Mouse (Mus musculus): Measurements from ENCODE around the gene Gsn. TPM values are rescaled to one million over a fixed set of nuclear protein-coding genes. Genes with fewer than 3 reads are reported as not detected.

The Gsn gene
- polyA plus RNA-seq, 1 experiment: 183 TPM

DNA sequence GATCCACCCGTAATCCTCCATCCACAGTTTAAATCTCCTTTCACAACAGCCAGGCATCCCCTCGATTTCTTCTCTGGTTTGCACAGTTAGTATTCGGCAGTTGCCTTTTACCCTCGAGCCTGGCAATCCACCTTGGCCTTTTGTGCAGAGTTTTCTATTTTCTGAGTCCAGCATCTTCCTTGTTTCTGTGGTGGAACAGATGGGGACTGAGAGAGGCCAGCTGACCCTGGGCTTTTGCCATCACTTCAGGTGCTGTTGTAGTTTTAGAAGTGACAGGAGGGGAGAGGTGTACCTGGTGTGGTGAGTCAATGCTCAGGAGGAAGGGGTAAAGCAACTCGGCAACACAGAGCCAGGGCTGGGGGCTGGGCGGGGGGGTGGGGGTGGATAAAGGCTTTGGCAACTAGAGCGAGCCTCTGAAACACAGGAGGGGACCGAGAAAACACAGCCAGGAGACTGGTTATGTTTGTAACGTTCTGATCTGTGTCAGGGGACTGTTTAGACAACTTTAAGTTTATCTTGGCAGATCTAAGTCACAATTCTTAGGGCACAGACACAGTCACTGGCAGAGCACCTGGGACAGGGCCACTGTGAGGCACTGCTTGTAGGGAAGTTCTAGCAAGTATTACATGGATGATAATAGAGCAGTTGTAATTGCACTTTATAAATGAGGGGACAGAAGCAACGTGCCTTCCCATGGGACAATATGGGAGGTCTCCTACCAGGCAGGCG is 72.0 kb downstream of the Gsn start:
- WGBS: 56% methylated on average over 11 of the region's 11 CpGs
- Histone ChIP-seq H3K36me3 (ENCODE audit: control insufficient read depth, insufficient read depth, low read length) (no peaks in the 10 kb centered on the region), H3K27me3 (ENCODE audit: control insufficient read depth, insufficient read depth, low read length) (no peaks in the 10 kb centered on the region), H3K4me3 (ENCODE audit: extremely low read depth, insufficient read depth, insufficient read length) (no peak overlapping the region), H3K4me1 (ENCODE audit: control insufficient read depth, insufficient read depth, insufficient read length) (peaks cover 4% of the 10 kb centered on the region), H3K27ac (ENCODE audit: insufficient read depth, low read length) (peak overlapping the region; percentile 14; the same call in 1 of the 2 replicates)
- DNase-seq (ENCODE audit: low read depth in 1 of 2, low spot score in 2 of 2): no peak
- no peak for TF ChIP-seq POLR2A (IDR thresholded peaks at IDR 0.05; ENCODE audit: low read depth, low read length)
- no peak for TF ChIP-seq CTCF (IDR thresholded peaks at IDR 0.05; ENCODE audit: extremely low read depth, insufficient read depth, insufficient read length, insufficient replicate concordance)

DNA sequence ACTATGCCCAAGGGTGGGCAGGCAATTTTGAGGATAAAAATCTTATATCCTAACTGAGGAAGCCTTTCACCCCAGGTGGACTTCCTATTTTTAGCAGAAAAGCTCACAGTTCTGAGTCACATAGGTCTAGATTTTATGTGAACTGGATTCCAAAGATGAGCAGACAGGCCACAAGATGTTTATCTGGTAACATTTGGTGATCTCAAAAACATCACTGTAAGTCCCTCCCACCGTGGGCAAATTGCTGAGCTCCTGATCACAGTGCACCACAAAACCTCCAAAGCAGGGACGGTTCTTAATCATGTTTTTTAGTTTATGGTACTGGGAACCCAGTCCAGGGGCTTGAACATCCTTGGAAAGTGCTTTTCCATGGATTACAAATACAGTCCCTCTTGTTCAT is 72.9 kb downstream of the Gsn start:
- TF ChIP-seq POLR2A (IDR thresholded peaks at IDR 0.05; ENCODE audit: low read depth, low read length): no peak
- no peak for TF ChIP-seq CTCF (IDR thresholded peaks at IDR 0.05; ENCODE audit: extremely low read depth, insufficient read depth, insufficient read length, insufficient replicate concordance)
- H3K4me3 ChIP-seq (ENCODE audit: extremely low read depth, insufficient read depth, insufficient read length): no peak overlapping the region
- H3K4me1 ChIP-seq (ENCODE audit: control insufficient read depth, insufficient read depth, insufficient read length): peaks cover 4% of the 10 kb centered on the region
- no peaks in the 10 kb centered on the region for H3K27me3 ChIP-seq (ENCODE audit: control insufficient read depth, insufficient read depth, low read length)
- no peaks in the 10 kb centered on the region for H3K36me3 ChIP-seq (ENCODE audit: control insufficient read depth, insufficient read depth, low read length)
- H3K27ac ChIP-seq (ENCODE audit: insufficient read depth, low read length): no peak overlapping the region
- no peak for DNase-seq (ENCODE audit: low read depth in 1 of 2, low spot score in 2 of 2)
- WGBS: 51% methylated on average over 2 of the region's 2 CpGs

DNA sequence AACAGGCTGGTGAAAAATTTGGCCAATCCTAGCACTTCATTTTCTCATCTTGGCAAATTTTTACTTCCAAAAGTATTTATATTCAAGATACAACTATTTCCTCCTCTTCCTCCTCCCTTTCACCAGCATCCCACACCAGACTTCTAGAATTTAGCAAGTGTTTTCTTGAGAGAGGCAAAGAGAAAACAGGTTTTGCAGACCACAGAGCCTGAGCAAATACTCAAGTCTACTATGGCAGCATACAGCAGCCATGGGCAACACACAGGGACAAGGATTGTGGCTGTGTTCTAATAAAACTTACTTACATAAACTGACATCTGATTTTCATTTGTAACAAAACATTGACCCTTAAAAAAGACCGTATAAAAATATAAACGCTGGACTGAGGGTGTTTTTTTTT is 75.0 kb downstream of the Gsn start:
- H3K27ac ChIP-seq (ENCODE audit: insufficient read depth, low read length): no peak overlapping the region
- no peak for TF ChIP-seq CTCF (IDR thresholded peaks at IDR 0.05; ENCODE audit: extremely low read depth, insufficient read depth, insufficient read length, insufficient replicate concordance)
- TF ChIP-seq POLR2A (IDR thresholded peaks at IDR 0.05; ENCODE audit: low read depth, low read length): no peak
- H3K4me1 ChIP-seq (ENCODE audit: control insufficient read depth, insufficient read depth, insufficient read length): peaks cover 4% of the 10 kb centered on the region
- DNase-seq (ENCODE audit: low read depth in 1 of 2, low spot score in 2 of 2): no peak
- no peak overlapping the region for H3K4me3 ChIP-seq (ENCODE audit: extremely low read depth, insufficient read depth, insufficient read length)
- no peaks in the 10 kb centered on the region for H3K27me3 ChIP-seq (ENCODE audit: control insufficient read depth, insufficient read depth, low read length)
- no peaks in the 10 kb centered on the region for H3K36me3 ChIP-seq (ENCODE audit: control insufficient read depth, insufficient read depth, low read length)
- 83% methylated on average over 2 of the region's 2 CpGs for WGBS

DNA sequence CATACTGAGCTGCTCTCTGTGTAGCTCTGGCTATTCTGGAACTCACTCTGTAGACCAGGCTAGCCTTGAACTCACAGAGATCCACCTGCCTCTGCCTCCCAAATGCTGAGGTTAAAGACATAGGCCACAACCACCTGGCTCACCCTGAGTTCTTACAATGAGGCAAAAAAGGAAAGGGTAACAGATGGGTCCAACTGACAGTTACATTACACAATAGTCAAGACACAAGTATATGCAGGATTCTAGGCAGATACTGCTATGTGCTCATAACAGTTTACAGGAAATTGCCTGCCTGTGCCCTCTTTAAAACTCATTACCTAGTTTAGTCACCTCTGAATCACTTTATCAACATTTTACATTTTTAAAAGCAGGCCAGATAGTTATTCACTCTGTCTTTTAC is 77.5 kb downstream of the Gsn start:
- no peak for DNase-seq (ENCODE audit: low read depth in 1 of 2, low spot score in 2 of 2)
- H3K4me1 ChIP-seq (ENCODE audit: control insufficient read depth, insufficient read depth, insufficient read length): peaks cover 2% of the 10 kb centered on the region; the same call in 1 of the 2 replicates
- no peaks in the 10 kb centered on the region for H3K36me3 ChIP-seq (ENCODE audit: control insufficient read depth, insufficient read depth, low read length)
- H3K4me3 ChIP-seq (ENCODE audit: extremely low read depth, insufficient read depth, insufficient read length): no peak overlapping the region
- H3K27me3 ChIP-seq (ENCODE audit: control insufficient read depth, insufficient read depth, low read length): no peaks in the 10 kb centered on the region
- TF ChIP-seq CTCF (IDR thresholded peaks at IDR 0.05; ENCODE audit: extremely low read depth, insufficient read depth, insufficient read length, insufficient replicate concordance) (no peak), POLR2A (IDR thresholded peaks at IDR 0.05; ENCODE audit: low read depth, low read length) (no peak)
- no peak overlapping the region for H3K27ac ChIP-seq (ENCODE audit: insufficient read depth, low read length)

DNA sequence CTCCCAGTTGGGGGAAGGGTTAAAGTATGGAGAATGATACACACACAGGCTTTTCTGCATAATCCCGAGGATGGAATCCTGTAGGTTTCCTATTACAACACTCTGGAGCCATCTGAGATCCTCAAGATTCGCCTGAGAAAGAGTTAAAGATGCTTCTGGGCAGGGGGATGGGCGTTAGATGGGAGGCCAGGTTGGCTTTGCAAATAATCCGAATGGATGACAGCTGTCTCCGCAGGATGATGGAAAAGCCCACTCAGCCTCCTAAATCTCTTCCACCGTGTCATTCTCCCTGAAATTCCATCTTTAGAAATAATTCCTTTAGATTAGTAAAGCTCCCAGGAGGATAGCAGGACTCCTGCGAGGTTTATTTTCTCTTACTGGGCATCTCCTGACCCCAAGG is 79.4 kb downstream of the Gsn start:
- no peak overlapping the region for H3K27ac ChIP-seq (ENCODE audit: insufficient read depth, low read length)
- H3K4me3 ChIP-seq (ENCODE audit: extremely low read depth, insufficient read depth, insufficient read length): peak overlapping the region; percentile 21; the same call in 1 of the 2 replicates

DNA sequence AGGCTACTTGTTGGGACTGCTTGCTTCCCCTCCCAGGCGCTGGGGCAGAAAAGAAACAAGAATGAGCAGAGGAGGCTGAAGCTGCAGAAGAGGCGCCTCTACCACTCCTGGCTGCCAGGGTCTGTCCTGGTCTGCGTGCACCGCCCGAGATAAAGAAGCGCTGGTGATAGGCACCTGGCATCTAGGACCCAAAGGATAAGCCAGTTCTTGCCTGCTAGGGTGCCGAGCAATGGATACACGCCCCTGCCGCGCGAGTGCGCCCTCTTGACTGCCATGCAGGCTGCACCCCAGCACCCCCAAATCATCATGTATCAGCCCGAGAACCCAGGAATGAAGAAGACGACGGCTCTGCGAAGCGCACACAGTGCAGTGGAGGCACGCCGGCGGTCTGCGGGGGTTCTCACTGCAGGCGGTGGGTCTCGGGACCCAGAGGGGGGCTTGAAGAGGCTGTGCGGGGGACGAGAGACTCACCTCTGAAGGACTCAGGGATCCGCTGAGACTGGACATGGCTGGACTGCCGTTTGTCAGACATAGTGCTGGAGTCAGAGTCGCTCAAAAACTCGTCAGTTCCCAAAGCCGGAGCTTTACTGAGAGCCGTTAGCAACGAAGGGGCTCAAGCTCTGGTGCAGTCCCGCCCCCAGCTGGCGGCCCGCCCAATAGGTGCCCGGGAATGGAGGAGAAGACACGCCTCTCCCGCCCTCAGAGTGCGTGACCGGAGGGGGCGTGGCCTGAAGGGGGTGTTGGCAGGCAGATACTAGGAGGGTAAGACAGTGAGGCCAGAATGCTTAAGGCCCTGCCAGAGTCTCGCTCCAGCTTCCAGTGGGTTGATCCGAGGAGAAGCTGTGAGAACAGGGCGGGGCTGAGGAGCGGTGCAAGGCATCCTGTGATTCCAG is 80.5 kb downstream of the Gsn start, which contains the start of gene Stom:
Gene Stom (minus strand): TSS at position 589 of the 893 bp plus-strand sequence.
- TF ChIP-seq CTCF (IDR thresholded peaks at IDR 0.05; ENCODE audit: extremely low read depth, insufficient read depth, insufficient read length, insufficient replicate concordance) (no peak), POLR2A (IDR thresholded peaks at IDR 0.05; ENCODE audit: low read depth, low read length) (peak; percentile 46; the same call in 1 of the 2 replicates)
- peak within 1 kb of the TSS; percentile 71 for H3K27ac ChIP-seq (ENCODE audit: insufficient read depth, low read length)
- DNase-seq (ENCODE audit: low read depth in 1 of 2, low spot score in 2 of 2): peak; percentile 87 to 99
- WGBS: 1% methylated on average over 45 of the region's 45 CpGs
- no peaks in the 10 kb centered on the region for H3K36me3 ChIP-seq (ENCODE audit: control insufficient read depth, insufficient read depth, low read length)
- peak within 1 kb of the TSS; percentile 67 for H3K4me3 ChIP-seq (ENCODE audit: extremely low read depth, insufficient read depth, insufficient read length)
- H3K27me3 ChIP-seq (ENCODE audit: control insufficient read depth, insufficient read depth, low read length): no peaks in the 10 kb centered on the region
- H3K4me1 ChIP-seq (ENCODE audit: control insufficient read depth, insufficient read depth, insufficient read length): peaks cover 3% of the 10 kb centered on the region; the same call in 1 of the 2 replicates

More for the DNA sequence above, 79.4 kb downstream of the Gsn start:
- H3K4me1 ChIP-seq (ENCODE audit: control insufficient read depth, insufficient read depth, insufficient read length): peaks cover 2% of the 10 kb centered on the region; the same call in 1 of the 2 replicates
- H3K27me3 ChIP-seq (ENCODE audit: control insufficient read depth, insufficient read depth, low read length): no peaks in the 10 kb centered on the region
- H3K36me3 ChIP-seq (ENCODE audit: control insufficient read depth, insufficient read depth, low read length): no peaks in the 10 kb centered on the region
- 66% methylated on average over 7 of the region's 7 CpGs for WGBS
- no peak for TF ChIP-seq CTCF (IDR thresholded peaks at IDR 0.05; ENCODE audit: extremely low read depth, insufficient read depth, insufficient read length, insufficient replicate concordance)
- TF ChIP-seq POLR2A (IDR thresholded peaks at IDR 0.05; ENCODE audit: low read depth, low read length): no peak
- DNase-seq (ENCODE audit: low read depth in 1 of 2, low spot score in 2 of 2): no peak
